Mouse (Mus musculus): Measurements from ENCODE around the gene Slc26a10. TPM values are rescaled to one million over a fixed set of nuclear protein-coding genes. Genes with fewer than 3 reads are reported as not detected.
A peak's percentile ranks its signal among the peaks of the same experiment; 100 is the strongest.

The Slc26a10 gene
- total and polyA plus RNA-seq, 2 experiments from 2014 or later, result 0.10 to 0.80 TPM

- peaks cover 17% of the 10 kb centered on the region; the same call in 1 of the 2 replicates for H3K4me1 ChIP-seq (ENCODE audit: insufficient read depth)
- DNase-seq (peak; percentile 67), ATAC-seq (no peak)
- H3K4me2 ChIP-seq (ENCODE audit: low read depth), result no peak overlapping the region
- no peak overlapping the region for H3K9ac ChIP-seq
- no peaks in the 10 kb centered on the region for H3K27me3 ChIP-seq (ENCODE audit: insufficient read depth, low read length)
- 75% methylated on average over 9 of the region's 9 CpGs for WGBS
- no peak overlapping the region for H3K27ac ChIP-seq (ENCODE audit: low read depth, low read length)
- no peak overlapping the region for H3K4me3 ChIP-seq (ENCODE audit: low read depth, low read length)
- no peaks in the 10 kb centered on the region for H3K36me3 ChIP-seq (ENCODE audit: insufficient read depth)
- peak; percentile 67 for TF ChIP-seq CTCF (IDR thresholded peaks at IDR 0.05; ENCODE audit: low read depth)
- no peaks in the 10 kb centered on the region for H3K9me3 ChIP-seq (ENCODE audit: low read length)
Observed at GRCm38 (mm10) chr10:127125210-127126001, 55.0 kb downstream of the Slc26a10 start.

DNA sequence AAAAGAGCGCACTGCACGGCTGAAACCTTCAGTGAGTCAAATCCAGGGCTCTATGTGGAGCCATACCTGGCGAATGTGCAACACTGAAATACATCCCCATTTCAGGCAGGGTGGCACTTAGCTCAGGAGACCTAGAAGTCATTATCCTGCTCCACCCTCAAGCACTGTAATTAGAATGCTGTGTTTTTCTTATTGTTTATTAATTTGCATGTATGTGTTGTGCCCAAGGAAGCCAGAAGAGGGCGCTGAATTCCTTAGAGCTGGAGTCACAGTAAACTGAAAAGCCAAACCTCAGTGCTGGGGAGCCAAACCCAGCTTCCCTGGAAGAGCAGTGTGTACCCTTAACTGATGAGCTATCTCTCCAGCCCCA lies 57.0 kb downstream of the Slc26a10 start:
- Histone ChIP-seq H3K4me2 (ENCODE audit: low read depth) (peak overlapping the region; percentile 51), H3K27me3 (ENCODE audit: insufficient read depth, low read length) (no peaks in the 10 kb centered on the region), H3K27ac (ENCODE audit: low read depth, low read length) (peak overlapping the region; percentile 86), H3K9me3 (ENCODE audit: low read length) (no peaks in the 10 kb centered on the region), H3K36me3 (ENCODE audit: insufficient read depth) (peaks cover 5% of the 10 kb centered on the region), H3K9ac (peak overlapping the region; percentile 49), H3K4me3 (ENCODE audit: low read depth, low read length) (peak overlapping the region; percentile 29), H3K4me1 (ENCODE audit: insufficient read depth) (peaks cover 23% of the 10 kb centered on the region; the same call in 1 of the 2 replicates)
- WGBS, result 2% methylated on average over 4 of the region's 4 CpGs
- DNase-seq (peak; percentile 91), ATAC-seq (peak; percentile 25; the same call in 1 of the 2 replicates)
- TF ChIP-seq CTCF (IDR thresholded peaks at IDR 0.05; ENCODE audit: low read depth), result peak; percentile 78

- no peak for TF ChIP-seq CTCF (IDR thresholded peaks at IDR 0.05; ENCODE audit: low read depth)
- H3K4me3 ChIP-seq (ENCODE audit: low read depth, low read length), result peak overlapping the region; percentile 29
- 5% methylated on average over 13 of the region's 13 CpGs for WGBS
- peak overlapping the region; percentile 86 for H3K27ac ChIP-seq (ENCODE audit: low read depth, low read length)
- no peaks in the 10 kb centered on the region for H3K9me3 ChIP-seq (ENCODE audit: low read length)
- peak overlapping the region; percentile 49 for H3K9ac ChIP-seq
- peak overlapping the region; percentile 51 for H3K4me2 ChIP-seq (ENCODE audit: low read depth)
- peak; percentile 28 for ATAC-seq
- DNase-seq, result peak; percentile 81
- H3K36me3 ChIP-seq (ENCODE audit: insufficient read depth), result peaks cover 10% of the 10 kb centered on the region
- H3K4me1 ChIP-seq (ENCODE audit: insufficient read depth), result peaks cover 23% of the 10 kb centered on the region; the same call in 1 of the 2 replicates
- no peaks in the 10 kb centered on the region for H3K27me3 ChIP-seq (ENCODE audit: insufficient read depth, low read length)
Observed at GRCm38 (mm10) chr10:127122784-127123435, 57.5 kb downstream of the Slc26a10 start.

DNA sequence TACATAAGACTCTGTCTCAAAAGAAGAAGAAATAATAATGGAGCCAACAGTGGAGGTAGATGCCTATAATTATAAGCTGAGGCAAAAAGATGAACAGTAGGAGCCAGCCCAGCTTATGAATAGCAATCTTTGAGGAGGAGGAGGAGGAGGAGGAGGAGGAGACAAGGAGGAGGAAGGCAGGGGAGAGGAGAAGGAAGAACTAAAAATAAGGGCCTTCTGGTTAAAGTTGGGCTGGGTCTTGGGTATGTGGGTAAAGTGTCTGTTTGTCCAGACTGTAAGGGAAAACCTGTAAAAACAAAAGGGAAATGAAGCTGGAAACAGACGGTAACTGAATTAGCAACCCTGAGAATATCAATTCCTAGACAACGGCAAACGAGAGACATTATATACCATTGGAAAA lies 58.4 kb downstream of the Slc26a10 start:
- 0 out of 2 replicates have a peak overlapping the region, but pooled peaks have one; percentile 2 for H3K9ac ChIP-seq
- DNase-seq, result no peak
- peak overlapping the region; percentile 86 for H3K27ac ChIP-seq (ENCODE audit: low read depth, low read length)
- peaks cover 17% of the 10 kb centered on the region for H3K36me3 ChIP-seq (ENCODE audit: insufficient read depth)
- no peak for ATAC-seq
- no peak for TF ChIP-seq CTCF (IDR thresholded peaks at IDR 0.05; ENCODE audit: low read depth)
- no peaks in the 10 kb centered on the region for H3K27me3 ChIP-seq (ENCODE audit: insufficient read depth, low read length)
- H3K4me1 ChIP-seq (ENCODE audit: insufficient read depth), result peaks cover 23% of the 10 kb centered on the region; the same call in 1 of the 2 replicates
- peak overlapping the region; percentile 51 for H3K4me2 ChIP-seq (ENCODE audit: low read depth)
- no peaks in the 10 kb centered on the region for H3K9me3 ChIP-seq (ENCODE audit: low read length)
- 70% methylated on average over 3 of the region's 3 CpGs for WGBS
- H3K4me3 ChIP-seq (ENCODE audit: low read depth, low read length), result peak overlapping the region; percentile 96

Other genes starting within 250 kb of the Slc26a10 start
- gene Ctdsp2, start 201.9 kb downstream of the Slc26a10 start, total RNA-seq (2014; rRNA removed), result 45.9 and 56.0 TPM in 2 replicates
- 12.8 and 14.4 TPM in 2 replicates for gene Ctdsp2, start 201.9 kb downstream of the Slc26a10 start, polyA plus RNA-seq (2015; fragmentation: Nextera tagmentation; extraction: Ambion mirVana)
- 0.08 and 0.67 TPM in 2 replicates for gene Avil, start 179.9 kb downstream of the Slc26a10 start, total RNA-seq (2014; rRNA removed)
- 0.18 and 0.24 TPM in 2 replicates for gene Avil, start 179.9 kb downstream of the Slc26a10 start, polyA plus RNA-seq (2015; fragmentation: Nextera tagmentation; extraction: Ambion mirVana)
- 39.2 and 55.6 TPM in 2 replicates for gene Tsfm, start 149.8 kb downstream of the Slc26a10 start, total RNA-seq (2014; rRNA removed)
- 45.8 and 52.1 TPM in 2 replicates for gene Tsfm, start 149.8 kb downstream of the Slc26a10 start, polyA plus RNA-seq (2015; fragmentation: Nextera tagmentation; extraction: Ambion mirVana)
- gene Mettl1, start 139.2 kb downstream of the Slc26a10 start, total RNA-seq (2014; rRNA removed), result 9.2 and 10.9 TPM in 2 replicates
- 16.1 and 21.0 TPM in 2 replicates for gene Mettl1, start 139.2 kb downstream of the Slc26a10 start, polyA plus RNA-seq (2015; fragmentation: Nextera tagmentation; extraction: Ambion mirVana)
- 0.14 TPM in 1 of 2 replicates, not detected in the other for gene Eef1akmt3, start 139.1 kb downstream of the Slc26a10 start, total RNA-seq (2014; rRNA removed)
- gene Eef1akmt3, start 139.1 kb downstream of the Slc26a10 start, polyA plus RNA-seq (2015; fragmentation: Nextera tagmentation; extraction: Ambion mirVana), result 0.08 and 0.15 TPM in 2 replicates
- gene Cyp27b1, start 132.4 kb downstream of the Slc26a10 start, total RNA-seq (2014; rRNA removed), result 0.08 and 0.33 TPM in 2 replicates
- gene Cyp27b1, start 132.4 kb downstream of the Slc26a10 start, polyA plus RNA-seq (2015; fragmentation: Nextera tagmentation; extraction: Ambion mirVana), result 0.11 TPM in 2 replicates
- 70.7 and 75.8 TPM in 2 replicates for gene March9, start 120.5 kb downstream of the Slc26a10 start, total RNA-seq (2014; rRNA removed)
- 7.9 and 8.1 TPM in 2 replicates for gene March9, start 120.5 kb downstream of the Slc26a10 start, polyA plus RNA-seq (2015; fragmentation: Nextera tagmentation; extraction: Ambion mirVana)
- 432 and 445 TPM in 2 replicates for gene Cdk4, start 117.1 kb downstream of the Slc26a10 start, total RNA-seq (2014; rRNA removed)
- gene Cdk4, start 117.1 kb downstream of the Slc26a10 start, polyA plus RNA-seq (2015; fragmentation: Nextera tagmentation; extraction: Ambion mirVana), result 656 and 790 TPM in 2 replicates
- 105 and 201 TPM in 2 replicates for gene Tspan31, start 110.4 kb downstream of the Slc26a10 start, total RNA-seq (2014; rRNA removed)
- 83.9 and 98.1 TPM in 2 replicates for gene Tspan31, start 110.4 kb downstream of the Slc26a10 start, polyA plus RNA-seq (2015; fragmentation: Nextera tagmentation; extraction: Ambion mirVana)
- gene Agap2, start 105.4 kb downstream of the Slc26a10 start, total RNA-seq (2014; rRNA removed), result 220 and 258 TPM in 2 replicates
- gene Agap2, start 105.4 kb downstream of the Slc26a10 start, polyA plus RNA-seq (2015; fragmentation: Nextera tagmentation; extraction: Ambion mirVana), result 3.5 and 4.6 TPM in 2 replicates
- 118 and 119 TPM in 2 replicates for gene Os9, start 59.5 kb downstream of the Slc26a10 start, total RNA-seq (2014; rRNA removed)
- 122 TPM in 2 replicates for gene Os9, start 59.5 kb downstream of the Slc26a10 start, polyA plus RNA-seq (2015; fragmentation: Nextera tagmentation; extraction: Ambion mirVana)
- 87.9 and 94.4 TPM in 2 replicates for gene B4galnt1, start 15.4 kb downstream of the Slc26a10 start, total RNA-seq (2014; rRNA removed)
- gene B4galnt1, start 15.4 kb downstream of the Slc26a10 start, polyA plus RNA-seq (2015; fragmentation: Nextera tagmentation; extraction: Ambion mirVana), result 87.3 and 87.8 TPM in 2 replicates
- gene Arhgef25, start 9.4 kb upstream of the Slc26a10 start, total RNA-seq (2014; rRNA removed), result 45.4 and 61.3 TPM in 2 replicates
- 14.8 and 16.9 TPM in 2 replicates for gene Arhgef25, start 9.4 kb upstream of the Slc26a10 start, polyA plus RNA-seq (2015; fragmentation: Nextera tagmentation; extraction: Ambion mirVana)
- gene Dtx3, start 15.1 kb upstream of the Slc26a10 start, total RNA-seq (2014; rRNA removed), result 198 and 245 TPM in 2 replicates
- 175 and 178 TPM in 2 replicates for gene Dtx3, start 15.1 kb upstream of the Slc26a10 start, polyA plus RNA-seq (2015; fragmentation: Nextera tagmentation; extraction: Ambion mirVana)
- 21.5 and 23.3 TPM in 2 replicates for gene Pip4k2c, start 30.9 kb upstream of the Slc26a10 start, total RNA-seq (2014; rRNA removed)
- gene Pip4k2c, start 30.9 kb upstream of the Slc26a10 start, polyA plus RNA-seq (2015; fragmentation: Nextera tagmentation; extraction: Ambion mirVana), result 17.8 and 20.1 TPM in 2 replicates
- gene Kif5a, start 82.7 kb upstream of the Slc26a10 start, total RNA-seq (2014; rRNA removed), result 210 and 223 TPM in 2 replicates
- 62.0 and 84.0 TPM in 2 replicates for gene Kif5a, start 82.7 kb upstream of the Slc26a10 start, polyA plus RNA-seq (2015; fragmentation: Nextera tagmentation; extraction: Ambion mirVana)
- 272 and 300 TPM in 2 replicates for gene Dctn2, start 85.7 kb upstream of the Slc26a10 start, total RNA-seq (2014; rRNA removed)
- gene Dctn2, start 85.7 kb upstream of the Slc26a10 start, polyA plus RNA-seq (2015; fragmentation: Nextera tagmentation; extraction: Ambion mirVana), result 332 and 343 TPM in 2 replicates
- gene Mbd6, start 108.4 kb upstream of the Slc26a10 start, total RNA-seq (2014; rRNA removed), result 5.9 and 9.4 TPM in 2 replicates
- gene Mbd6, start 108.4 kb upstream of the Slc26a10 start, polyA plus RNA-seq (2015; fragmentation: Nextera tagmentation; extraction: Ambion mirVana), result 4.1 and 4.8 TPM in 2 replicates
- gene Mars, start 131.1 kb upstream of the Slc26a10 start, total RNA-seq (2014; rRNA removed), result 86.4 and 94.4 TPM in 2 replicates
- gene Mars, start 131.1 kb upstream of the Slc26a10 start, polyA plus RNA-seq (2015; fragmentation: Nextera tagmentation; extraction: Ambion mirVana), result 95.9 and 98.6 TPM in 2 replicates
- 0.52 and 0.69 TPM in 2 replicates for gene Arhgap9, start 141.3 kb upstream of the Slc26a10 start, total RNA-seq (2014; rRNA removed)
- 0.81 and 0.99 TPM in 2 replicates for gene Arhgap9, start 141.3 kb upstream of the Slc26a10 start, polyA plus RNA-seq (2015; fragmentation: Nextera tagmentation; extraction: Ambion mirVana)
- gene Gli1, start 161.3 kb upstream of the Slc26a10 start, total RNA-seq (2014; rRNA removed), result 2.5 and 5.1 TPM in 2 replicates
- gene Gli1, start 161.3 kb upstream of the Slc26a10 start, polyA plus RNA-seq (2015; fragmentation: Nextera tagmentation; extraction: Ambion mirVana), result 0.89 and 1.2 TPM in 2 replicates
- under 0.01 TPM in 1 of 2 replicates, not detected in the other for gene Inhbe, start 173.8 kb upstream of the Slc26a10 start, total RNA-seq (2014; rRNA removed)
- gene Inhbe, start 173.8 kb upstream of the Slc26a10 start, polyA plus RNA-seq (2015; fragmentation: Nextera tagmentation; extraction: Ambion mirVana), result not detected in 2 replicates
- gene Inhbc, start 189.8 kb upstream of the Slc26a10 start, total RNA-seq (2014; rRNA removed), result not detected in 2 replicates
- not detected in 2 replicates for gene Inhbc, start 189.8 kb upstream of the Slc26a10 start, polyA plus RNA-seq (2015; fragmentation: Nextera tagmentation; extraction: Ambion mirVana)
- gene R3hdm2, start 199.7 kb upstream of the Slc26a10 start, total RNA-seq (2014; rRNA removed), result 47.5 and 51.0 TPM in 2 replicates
- 28.6 and 37.2 TPM in 2 replicates for gene R3hdm2, start 199.7 kb upstream of the Slc26a10 start, polyA plus RNA-seq (2015; fragmentation: Nextera tagmentation; extraction: Ambion mirVana)